19 mouse cellular contexts compared by ENCODE assay signal in the genomic region with DNA sequence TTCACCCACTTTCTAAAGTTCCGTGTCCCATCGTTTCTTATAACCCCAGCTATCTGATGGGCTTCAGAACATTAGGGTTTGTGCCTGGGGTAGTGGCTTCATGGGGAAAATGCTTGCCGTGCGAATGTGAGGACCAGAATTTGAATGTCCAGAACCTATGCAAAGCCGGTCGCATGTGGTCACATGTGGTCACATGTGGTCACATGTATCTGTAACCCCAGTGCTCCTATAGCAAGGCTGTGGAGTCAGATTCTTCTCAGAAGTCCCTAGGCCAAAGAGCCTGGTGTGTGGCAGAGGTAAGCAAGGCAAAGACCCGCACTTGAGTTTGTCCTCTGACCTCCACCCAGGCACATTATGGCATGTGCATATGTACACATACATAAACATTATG. TPM values are rescaled to one million over a fixed set of nuclear protein-coding genes. Genes with fewer than 3 reads are reported as not detected.
DNase-seq lines count a peak whose midpoint lies in the region; ATAC-seq and TF ChIP-seq lines count a peak whose summit lies in the region.
"Had no signal": no experiment of that assay in that cellular context is flagged by ENCODE, and none has a peak within 500 bp of the region (broad histone marks: within the 10 kb centered on the region; RNA-seq: fewer than 3 reads in every experiment).

No protein-coding gene starts in this region.

- no peaks in the 10 kb centered on the region for H3K36me3 ChIP-seq in liver, embryonic 11.5 days (ENCODE audit: control insufficient read depth, insufficient read depth, low read length)
- no peaks in the 10 kb centered on the region for H3K36me3 ChIP-seq in ES-Bruce4 (ENCODE audit: control insufficient read depth, insufficient read depth, low read length, poor library complexity, severe bottlenecking)
- no peaks in the 10 kb centered on the region for H3K36me3 ChIP-seq in liver, postnatal 0 days (replicated peaks; ENCODE audit: insufficient read depth, low read length)
- no peaks in the 10 kb centered on the region for H3K36me3 ChIP-seq in embryonic facial prominence, embryonic 10.5 days (replicated peaks)
- H3K36me3 ChIP-seq: hindbrain, embryonic 12.5 days; lung, embryonic 15.5 days; midbrain, embryonic 10.5 days; neural tube, embryonic 13.5 days had no signal

- no peak; the same call in 1 of the 2 replicates for ATAC-seq in liver, embryonic 11.5 days (replicated peaks; ENCODE audit: low FRiP score)
- ATAC-seq in erythroblast, adult 5-6 weeks (replicated peaks; ENCODE audit: low FRiP score, poor library complexity, severe bottlenecking): peak; percentile 53
- ATAC-seq in liver, postnatal 0 days: peak; percentile 2; the same call in 1 of the 2 replicates
- ATAC-seq: forebrain, embryonic 14.5 days had no signal

- no peak for TF ChIP-seq CTCF in ES-Bruce4 (IDR thresholded peaks at IDR 0.05; ENCODE audit: low read depth, low read length)
- no peak for TF ChIP-seq CTCF in liver, postnatal 0 days (IDR thresholded peaks at IDR 0.05; ENCODE audit: low read depth)

- 0 out of 2 replicates have a peak overlapping the region, but pooled peaks have one; percentile 6 for H3K27ac ChIP-seq in liver, embryonic 11.5 days (ENCODE audit: low read depth, low read length)
- peak overlapping the region; percentile 56 for H3K27ac ChIP-seq in ES-Bruce4 (ENCODE audit: insufficient read depth, low read length)
- peak overlapping the region; percentile 36; the same call in 1 of the 2 replicates for H3K27ac ChIP-seq in liver, postnatal 0 days (ENCODE audit: low read depth)
- no peak overlapping the region for H3K27ac ChIP-seq in embryonic facial prominence, embryonic 10.5 days (replicated peaks)
- H3K27ac ChIP-seq: heart, adult 2 months; hindbrain, embryonic 12.5 days; lung, embryonic 15.5 days; macrophage; midbrain, embryonic 10.5 days; neural tube, embryonic 13.5 days had no signal

- H3K9ac ChIP-seq in liver, embryonic 11.5 days (ENCODE audit: low read depth, low read length): no peak overlapping the region
- H3K9ac ChIP-seq in ES-Bruce4 (ENCODE audit: low read depth, poor library complexity, severe bottlenecking): no peak overlapping the region
- no peak overlapping the region for H3K9ac ChIP-seq in liver, postnatal 0 days (replicated peaks)
- H3K9ac ChIP-seq: hindbrain, embryonic 12.5 days; lung, embryonic 15.5 days; neural tube, embryonic 13.5 days had no signal

- H3K4me1 ChIP-seq in liver, embryonic 11.5 days (replicated peaks; ENCODE audit: control insufficient read depth, insufficient read depth, low read length): peaks cover 2% of the 10 kb centered on the region
- peaks cover 12% of the 10 kb centered on the region for H3K4me1 ChIP-seq in ES-Bruce4 (ENCODE audit: control insufficient read depth, insufficient read depth, low read length)
- H3K4me1 ChIP-seq in liver, postnatal 0 days (ENCODE audit: insufficient read depth): peaks cover 14% of the 10 kb centered on the region
- H3K4me1 ChIP-seq in embryonic facial prominence, embryonic 10.5 days: peaks cover 4% of the 10 kb centered on the region
- H3K4me1 ChIP-seq: lung, embryonic 15.5 days had no signal

- TF ChIP-seq EP300 in ES-Bruce4 (IDR thresholded peaks at IDR 0.05; ENCODE audit: insufficient read depth, low read depth, low read length): no peak
- TF ChIP-seq EP300 in liver, postnatal 0 days (IDR thresholded peaks at IDR 0.05; ENCODE audit: low read depth): no peak

- no peak overlapping the region for H3K4me2 ChIP-seq in liver, embryonic 11.5 days
- H3K4me2 ChIP-seq in liver, postnatal 0 days (ENCODE audit: low read depth, low read length): no peak overlapping the region
- H3K4me2 ChIP-seq: hindbrain, embryonic 12.5 days; lung, embryonic 15.5 days; neural tube, embryonic 13.5 days had no signal

- WGBS in liver, embryonic 11.5 days: 83% methylated on average over 7 of the region's 7 CpGs
- 78% methylated on average over 7 of the region's 7 CpGs for WGBS in liver, postnatal 0 days (ENCODE audit: insufficient replicate concordance)
- WGBS in embryonic facial prominence, embryonic 10.5 days: 92% methylated on average over 7 of the region's 7 CpGs

- no peaks in the 10 kb centered on the region for H3K27me3 ChIP-seq in liver, embryonic 11.5 days (replicated peaks; ENCODE audit: control insufficient read depth, insufficient read depth, low read length)
- H3K27me3 ChIP-seq in ES-Bruce4 (ENCODE audit: control insufficient read depth, insufficient read depth, low read length, poor library complexity, severe bottlenecking): no peaks in the 10 kb centered on the region
- no peaks in the 10 kb centered on the region for H3K27me3 ChIP-seq in liver, postnatal 0 days (ENCODE audit: insufficient read depth, low read length)
- no peaks in the 10 kb centered on the region for H3K27me3 ChIP-seq in embryonic facial prominence, embryonic 10.5 days (replicated peaks; ENCODE audit: low read depth, poor library complexity, severe bottlenecking)
- H3K27me3 ChIP-seq: hindbrain, embryonic 12.5 days; lung, embryonic 15.5 days; neural tube, embryonic 13.5 days had no signal

- H3K9me3 ChIP-seq in liver, embryonic 11.5 days (ENCODE audit: control insufficient read depth, low read length): no peaks in the 10 kb centered on the region
- peaks cover 7% of the 10 kb centered on the region for H3K9me3 ChIP-seq in ES-Bruce4 (replicated peaks; ENCODE audit: control insufficient read depth, insufficient read depth, low read length, poor library complexity, severe bottlenecking)
- no peaks in the 10 kb centered on the region for H3K9me3 ChIP-seq in liver, postnatal 0 days (ENCODE audit: low read length)
- no peaks in the 10 kb centered on the region for H3K9me3 ChIP-seq in embryonic facial prominence, embryonic 10.5 days
- H3K9me3 ChIP-seq: hindbrain, embryonic 12.5 days; lung, embryonic 15.5 days; midbrain, embryonic 10.5 days; neural tube, embryonic 13.5 days had no signal

- no peak overlapping the region for H3K4me3 ChIP-seq in liver, embryonic 11.5 days (ENCODE audit: low read depth, low read length)
- no peak overlapping the region for H3K4me3 ChIP-seq in ES-Bruce4 (ENCODE audit: low read depth, low read length)
- no peak overlapping the region for H3K4me3 ChIP-seq in liver, postnatal 0 days (ENCODE audit: low read depth, low read length)
- H3K4me3 ChIP-seq in embryonic facial prominence, embryonic 10.5 days: no peak overlapping the region
- H3K4me3 ChIP-seq: heart, adult 2 months; hindbrain, embryonic 12.5 days; lung, embryonic 15.5 days; midbrain, embryonic 10.5 days; neural tube, embryonic 13.5 days had no signal

- no peak for DNase-seq in liver, embryonic 11.5 days (ENCODE audit: low spot score)
- DNase-seq in liver: no peak
- DNase-seq in liver, postnatal 0 days: no peak
- no peak for DNase-seq in embryonic facial prominence, embryonic 10.5 days (ENCODE audit: low spot score)
- no peak for DNase-seq in urinary bladder, adult 2 months (ENCODE audit: low spot score)
- DNase-seq: cerebellum, adult 18-20 months; cerebellum, postnatal 25 days; gastrocnemius, postnatal 14 days; heart, adult 2 months; kidney, postnatal 4 days; spleen, adult 18-20 months had no signal

- no peak for TF ChIP-seq POLR2A in ES-Bruce4 (IDR thresholded peaks at IDR 0.05; ENCODE audit: insufficient read depth, low read length)

RNA-seq across cellular contexts. Expression of a gene that starts 13.2 kb away (rescaled TPM):
- 11.1 and 15.0 TPM in 2 replicates for polyA plus RNA-seq in liver, embryonic 11.5 days (2014; fragmentation: Nextera tagmentation; extraction: Ambion mirVana)
- 75.6 and 79.2 TPM in 2 replicates for polyA plus RNA-seq in ES-Bruce4 (2011; ENCODE audit: insufficient read depth, insufficient read length, low read depth, missing spikeins)
- total RNA-seq in erythroblast, adult 5-6 weeks (2015; ENCODE audit: low replicate concordance): 82.8 and 141 TPM in 2 replicates
- 123 and 134 TPM in 2 replicates for total RNA-seq in erythroblast, adult 5-6 weeks (2017; ENCODE audit: low replicate concordance)
- polyA plus RNA-seq in liver, postnatal 0 days (2015; fragmentation: Nextera tagmentation; extraction: Ambion mirVana): 12.8 and 13.3 TPM in 2 replicates
- 3.9 and 4.5 TPM in 2 replicates for polyA plus RNA-seq in embryonic facial prominence, embryonic 10.5 days (2016; fragmentation: Nextera tagmentation; extraction: Ambion mirVana)
- polyA plus RNA-seq in urinary bladder, adult 2 months (2012; rRNA removed): 29.0 and 30.1 TPM in 2 replicates
